Mouse (Mus musculus): ENCODE measurements at regions not wholly inside any gene's neighbourhood (a gene's known extent, or its start where the extent isn't known, plus 50 kb on each side); places are given as distances from the start of the nearest gene placed in this dataset.

DNA sequence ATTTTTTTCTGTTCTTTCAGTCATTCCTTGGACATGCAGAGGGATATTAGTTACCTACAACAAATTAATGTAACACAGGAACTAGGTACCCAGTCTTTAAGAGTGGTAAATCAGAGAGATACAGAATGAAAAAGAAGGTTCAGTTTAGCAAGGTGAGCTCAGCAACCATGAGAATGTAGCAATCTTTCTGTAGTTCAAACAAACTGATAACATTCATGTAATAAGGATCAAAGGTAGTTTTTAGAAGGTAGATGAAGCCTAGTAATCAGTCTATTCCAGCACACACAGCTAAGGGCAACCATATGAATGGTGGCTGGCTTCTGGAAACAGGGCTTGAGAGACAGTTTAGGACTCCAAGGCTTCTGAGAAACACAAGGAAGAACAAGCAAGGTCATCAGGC lies 138.1 kb upstream of the Igf1 start:
- DNase-seq, result no peak
- intact Hi-C loops (cut with DNase I), result no loop called here

DNA sequence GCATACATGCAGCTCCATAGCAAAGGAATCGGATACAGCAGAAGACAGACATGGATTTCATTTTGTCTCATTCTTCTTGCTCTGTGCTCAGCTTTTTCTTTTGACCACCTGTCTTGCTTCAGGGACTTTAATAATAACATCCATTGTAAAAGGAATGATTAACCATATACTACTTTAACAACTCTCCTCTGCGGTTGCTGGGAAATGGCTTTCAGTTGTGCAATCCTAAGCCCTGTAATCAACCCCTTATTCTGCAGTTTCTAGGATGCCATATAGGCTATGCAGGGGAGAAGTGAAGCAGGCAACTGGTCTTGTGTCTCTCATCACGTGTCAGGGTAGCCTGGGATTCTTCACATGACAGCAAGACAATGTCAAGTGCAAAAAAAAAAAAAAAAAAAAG lies 135.8 kb upstream of the Igf1 start:
- intact Hi-C loops (cut with DNase I), result no loop called here
- DNase-seq, result no peak

DNA sequence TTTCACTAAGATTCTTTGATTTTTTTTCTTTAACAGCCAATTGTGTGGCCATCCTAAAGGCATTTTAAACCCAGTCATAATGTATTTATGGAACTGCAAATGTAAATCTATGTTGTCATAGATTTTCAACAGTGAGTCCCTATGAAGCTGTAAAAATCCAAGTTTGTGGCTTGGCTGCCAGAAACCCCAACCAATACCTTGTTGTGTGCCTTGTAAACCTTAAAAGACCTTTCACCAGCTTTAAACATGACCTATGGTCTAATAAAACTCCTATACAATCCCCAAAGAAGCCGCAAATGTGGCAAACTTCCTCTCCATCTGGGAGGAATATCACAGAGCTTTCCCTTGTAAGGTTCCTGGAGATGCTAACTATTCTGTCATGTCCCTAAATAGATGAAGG lies 125.4 kb upstream of the Igf1 start:
- intact Hi-C loops (cut with DNase I), result no loop called here
- no peak for DNase-seq

DNA sequence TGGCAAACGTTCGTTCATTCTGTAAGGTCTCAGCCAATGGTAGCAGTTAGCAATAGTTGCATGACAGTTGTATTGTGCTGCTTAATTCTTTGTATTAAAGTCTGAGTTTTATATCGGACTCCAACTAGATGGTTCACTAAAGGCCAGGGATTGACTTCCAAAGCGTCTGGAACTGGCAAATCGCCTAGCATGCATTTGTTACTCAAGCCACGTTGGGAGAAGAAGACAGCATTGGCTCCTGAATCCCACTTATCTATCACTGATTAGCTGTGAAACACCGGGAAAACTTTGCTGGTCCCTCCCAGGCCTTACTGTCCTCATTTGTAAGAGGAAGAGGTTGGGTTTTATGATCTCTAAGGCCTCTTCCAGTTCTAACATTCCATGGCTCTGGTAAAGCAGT lies 124.8 kb upstream of the Igf1 start:
- no peak for DNase-seq

DNA sequence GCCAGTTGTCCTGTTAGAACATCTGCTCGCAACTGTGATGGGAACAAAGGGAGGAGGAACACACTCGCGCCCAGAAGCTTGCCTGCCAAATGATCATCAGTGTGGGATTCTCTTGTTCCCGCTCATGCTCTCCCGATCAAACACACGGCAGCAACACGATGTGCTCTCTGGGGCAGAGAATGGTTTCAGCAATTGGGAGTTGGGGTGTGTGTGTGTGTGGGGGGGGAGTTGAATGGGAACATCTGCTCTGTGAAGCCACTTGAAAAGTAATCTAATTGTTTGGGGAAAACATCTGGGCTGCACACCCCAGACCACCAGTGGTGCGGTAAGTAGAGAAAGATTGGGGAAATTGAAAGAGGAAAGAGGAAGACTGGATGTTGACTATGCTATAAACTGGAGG lies 117.7 kb upstream of the Igf1 start:
- DNase-seq, result peak; percentile 6 to 17
- intact Hi-C loops (cut with DNase I), result no loop called here

More for the DNA sequence above, 124.8 kb upstream of the Igf1 start:
- intact Hi-C loops (cut with DNase I), result no loop called here

DNA sequence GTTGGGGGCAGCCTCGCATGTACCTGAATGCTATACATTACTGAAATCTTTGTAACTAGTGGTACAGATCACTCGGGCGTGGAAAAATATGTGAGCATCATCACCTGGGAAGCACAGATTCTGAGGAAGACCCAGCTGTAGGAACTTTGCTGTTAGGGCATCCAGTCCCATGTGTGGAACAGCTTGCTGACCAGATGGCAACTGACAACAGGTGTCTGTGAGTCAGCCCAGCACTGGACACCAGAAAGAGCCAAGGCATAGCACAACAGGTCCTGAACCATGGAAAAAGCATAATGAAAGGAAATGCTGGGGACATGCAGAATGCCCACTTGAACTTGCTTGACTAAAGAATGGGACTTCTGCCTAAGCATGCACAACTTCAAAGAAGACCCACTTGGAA lies 115.3 kb upstream of the Igf1 start:
- intact Hi-C loops (cut with DNase I), result no loop called here
- DNase-seq, result no peak

DNA sequence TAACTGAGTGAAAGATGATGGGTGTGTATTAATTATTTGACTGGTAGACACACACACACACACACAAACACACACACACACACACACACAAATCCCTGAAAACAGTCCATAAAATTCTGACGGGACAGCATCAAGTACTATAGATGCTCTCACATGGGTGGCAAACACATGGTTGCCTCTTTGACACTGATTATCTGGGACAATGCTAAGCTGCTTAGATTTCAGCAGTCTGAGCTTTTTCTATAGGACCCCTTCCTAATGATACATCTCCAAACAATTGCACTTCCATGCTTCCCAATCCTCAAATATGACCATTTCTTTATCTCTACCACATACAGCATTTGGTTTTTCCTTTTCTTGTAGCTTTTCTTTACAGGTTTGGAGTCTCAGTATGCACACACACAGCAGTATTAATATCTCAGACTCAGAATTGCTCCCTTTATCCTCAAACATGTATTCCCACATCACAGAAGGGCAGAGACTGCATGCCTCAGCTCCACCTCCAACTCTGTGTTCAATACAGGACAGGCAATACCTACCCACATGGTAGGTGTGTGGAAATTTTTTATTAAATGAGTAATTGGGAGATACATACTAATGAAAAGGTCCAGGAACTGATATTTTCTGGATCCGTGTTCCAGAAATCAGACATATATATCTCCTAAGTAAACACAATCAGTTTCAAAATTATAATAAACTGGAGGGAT lies 110.1 kb upstream of the Igf1 start:
- intact Hi-C loops (cut with DNase I), result no loop called here

DNA sequence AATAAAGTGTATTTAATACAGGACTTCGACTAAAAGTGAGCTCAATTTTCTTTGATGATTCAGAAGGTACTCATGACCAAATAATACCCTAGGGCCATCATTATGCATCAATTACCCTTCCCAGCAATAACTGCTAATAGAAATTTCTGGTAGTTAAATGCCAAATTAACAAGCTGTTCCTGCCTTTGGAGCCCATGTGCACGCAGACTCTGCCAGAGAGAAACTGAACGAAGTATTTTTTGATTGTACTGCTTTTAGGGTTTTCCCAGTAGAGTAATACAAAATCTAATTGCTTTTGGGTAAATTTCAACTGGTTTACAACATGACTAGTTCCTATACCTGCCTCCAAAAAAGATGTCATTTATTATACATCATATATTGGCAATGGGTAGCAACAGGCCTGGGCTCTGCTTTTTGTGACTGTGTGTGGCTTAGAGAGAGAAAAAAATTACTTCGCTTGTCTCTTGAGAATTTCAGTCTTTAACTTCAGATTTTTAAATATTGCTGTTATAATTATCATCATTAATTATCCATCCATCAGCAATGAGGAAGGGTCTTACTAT lies 109.4 kb upstream of the Igf1 start:
- intact Hi-C loops (cut with DNase I), result no loop called here
- DNase-seq, result no peak

More for the DNA sequence above, 110.1 kb upstream of the Igf1 start:
- DNase-seq, result no peak

DNA sequence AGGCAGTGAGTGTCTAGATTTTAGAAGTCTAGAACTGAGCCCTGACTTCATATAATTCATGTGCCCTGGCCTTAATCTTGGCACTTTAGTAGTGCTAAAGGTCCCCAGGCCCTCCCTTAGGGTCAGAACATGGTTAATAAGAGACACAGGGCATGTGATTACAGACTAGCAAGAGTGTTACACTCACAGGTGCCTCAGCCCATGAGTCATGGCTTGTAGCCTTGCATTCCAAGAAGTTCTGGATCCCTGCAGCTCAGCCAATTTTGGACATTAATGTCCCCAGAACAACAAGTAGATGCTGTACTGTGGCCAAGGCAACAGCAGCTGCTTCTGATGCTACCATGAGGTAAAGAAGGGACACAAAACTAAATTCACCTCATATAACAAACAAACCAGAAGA lies 107.7 kb upstream of the Igf1 start:
- DNase-seq, result no peak
- intact Hi-C loops (cut with DNase I), result no loop called here

DNA sequence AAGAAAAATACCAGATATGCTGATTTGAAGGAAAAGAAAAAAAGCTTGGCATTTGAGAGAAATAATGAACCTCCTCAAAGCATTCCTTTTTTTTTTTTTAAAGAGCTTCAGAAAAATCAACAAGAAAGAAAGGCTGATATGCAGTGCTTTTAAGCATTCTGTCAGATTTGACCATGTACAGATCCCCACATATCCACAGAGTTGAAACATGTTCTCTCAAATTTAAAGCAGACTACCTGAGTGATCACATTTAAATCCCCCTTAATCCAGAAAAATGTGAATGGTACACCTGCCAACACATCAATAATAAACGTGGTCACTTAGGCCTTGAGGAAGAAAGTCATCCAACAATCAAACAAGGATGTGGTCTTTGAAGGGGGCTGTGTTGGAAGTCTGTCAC lies 107.1 kb upstream of the Igf1 start:
- no peak for DNase-seq
- intact Hi-C loops (cut with DNase I), result no loop called here

DNA sequence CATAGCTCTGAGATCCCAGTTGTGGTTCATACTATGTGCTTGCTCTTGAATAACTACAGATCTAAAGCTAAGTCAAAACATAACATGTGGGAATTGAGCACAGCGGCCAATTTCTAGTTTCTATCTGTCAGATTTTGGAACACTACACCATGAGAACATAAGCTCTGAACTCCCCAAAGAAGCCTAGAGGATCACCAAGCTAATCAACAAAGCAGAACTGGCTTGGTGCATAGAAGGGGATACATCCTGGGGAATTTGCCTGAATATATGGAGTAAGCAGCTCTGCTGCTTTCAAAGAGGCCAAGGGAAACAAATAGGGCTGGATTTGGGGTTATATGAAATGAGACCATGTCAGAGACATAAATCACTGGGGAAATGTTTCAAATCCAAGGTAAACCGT lies 105.9 kb upstream of the Igf1 start:
- intact Hi-C loops (cut with DNase I), result no loop called here
- no peak for DNase-seq

DNA sequence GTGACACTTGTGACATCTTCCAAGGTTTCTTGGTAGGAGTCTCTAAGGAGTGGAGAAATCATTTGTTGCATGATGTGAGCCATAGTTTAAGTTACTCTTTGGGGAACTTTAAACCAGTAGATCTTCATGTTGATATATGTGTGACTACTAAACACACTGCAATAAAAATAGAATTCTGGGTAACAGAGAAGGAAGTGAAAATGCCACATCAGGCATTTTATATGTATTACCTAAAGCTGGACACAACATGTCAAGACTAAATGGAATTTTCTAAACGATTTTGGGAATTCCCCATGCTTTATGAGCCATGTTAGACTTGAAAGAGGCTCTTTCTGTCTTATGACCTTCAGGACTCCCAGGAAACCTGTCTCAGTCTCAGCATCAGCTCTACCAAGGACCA lies 104.6 kb upstream of the Igf1 start:
- intact Hi-C loops (cut with DNase I), result no loop called here
- no peak for DNase-seq

DNA sequence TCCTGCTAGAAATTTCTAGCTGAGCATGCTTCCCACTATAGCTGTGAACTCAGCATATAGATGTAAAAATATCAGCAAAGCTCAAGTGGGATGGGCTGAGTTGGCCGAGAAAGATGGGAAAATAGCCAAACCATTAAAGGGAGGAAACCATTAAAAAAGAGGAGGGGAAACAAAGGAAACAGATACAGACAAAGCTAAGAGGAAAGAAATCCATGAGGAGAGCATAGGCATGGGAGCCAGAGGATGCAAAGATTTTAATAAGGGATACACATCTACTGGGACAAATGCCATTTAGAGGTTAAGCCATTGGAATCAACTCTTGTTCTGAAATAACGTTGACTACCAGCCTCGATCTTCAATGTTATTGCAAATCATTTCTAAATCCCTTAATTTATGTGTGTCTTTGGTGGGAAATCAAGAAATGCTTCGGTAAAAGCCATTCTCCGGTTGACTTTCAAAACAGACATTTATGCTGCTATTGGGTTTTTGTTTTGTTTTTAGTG lies 96.5 kb upstream of the Igf1 start:
- intact Hi-C loops (cut with DNase I), result no loop called here

DNA sequence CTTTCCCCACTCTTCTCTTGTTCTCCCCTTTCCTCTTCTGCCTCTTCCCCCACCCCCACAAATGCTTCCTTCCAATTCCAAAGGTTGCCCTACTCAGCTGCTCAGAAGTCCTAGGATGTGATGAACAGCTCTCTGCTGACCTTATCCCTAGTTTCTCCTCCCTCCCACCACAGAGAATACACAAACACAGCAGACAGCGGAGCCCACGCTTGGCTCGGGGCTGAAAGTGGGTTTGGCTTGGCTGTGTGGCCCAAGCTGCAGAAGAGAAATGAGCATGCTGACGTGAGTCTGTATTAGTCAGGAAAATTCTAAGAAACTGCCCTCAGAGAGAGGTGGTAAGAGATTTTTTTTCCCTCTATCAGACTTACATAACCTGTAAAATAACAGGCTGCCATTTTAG lies 70.5 kb upstream of the Igf1 start:
- intact Hi-C loops (cut with DNase I), result no loop called here
- DNase-seq, result peak; percentile 44 to 55

More for the DNA sequence above, 96.5 kb upstream of the Igf1 start:
- no peak for DNase-seq

DNA sequence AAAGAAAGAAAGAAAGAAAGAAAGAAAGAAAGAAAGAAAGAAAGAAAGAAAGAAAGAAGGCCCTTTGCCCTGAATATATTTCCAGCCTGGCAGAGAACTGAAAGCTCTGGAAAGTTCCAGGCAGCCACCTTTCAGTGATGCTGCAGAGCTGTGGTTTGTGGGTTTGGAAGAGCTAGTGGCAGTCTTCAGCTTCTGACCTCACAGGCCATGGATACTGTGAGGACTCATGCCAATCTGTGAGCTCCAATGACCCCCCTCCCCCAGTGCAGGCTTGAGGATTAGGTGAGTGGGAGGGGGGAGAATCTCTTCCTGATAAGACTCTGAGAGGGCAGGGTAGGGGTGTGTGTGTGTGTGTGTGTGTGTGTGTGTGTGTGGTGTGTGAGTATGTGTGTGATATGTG lies 65.7 kb upstream of the Igf1 start:
- intact Hi-C loops (cut with DNase I), result no loop called here
- no peak for DNase-seq

DNA sequence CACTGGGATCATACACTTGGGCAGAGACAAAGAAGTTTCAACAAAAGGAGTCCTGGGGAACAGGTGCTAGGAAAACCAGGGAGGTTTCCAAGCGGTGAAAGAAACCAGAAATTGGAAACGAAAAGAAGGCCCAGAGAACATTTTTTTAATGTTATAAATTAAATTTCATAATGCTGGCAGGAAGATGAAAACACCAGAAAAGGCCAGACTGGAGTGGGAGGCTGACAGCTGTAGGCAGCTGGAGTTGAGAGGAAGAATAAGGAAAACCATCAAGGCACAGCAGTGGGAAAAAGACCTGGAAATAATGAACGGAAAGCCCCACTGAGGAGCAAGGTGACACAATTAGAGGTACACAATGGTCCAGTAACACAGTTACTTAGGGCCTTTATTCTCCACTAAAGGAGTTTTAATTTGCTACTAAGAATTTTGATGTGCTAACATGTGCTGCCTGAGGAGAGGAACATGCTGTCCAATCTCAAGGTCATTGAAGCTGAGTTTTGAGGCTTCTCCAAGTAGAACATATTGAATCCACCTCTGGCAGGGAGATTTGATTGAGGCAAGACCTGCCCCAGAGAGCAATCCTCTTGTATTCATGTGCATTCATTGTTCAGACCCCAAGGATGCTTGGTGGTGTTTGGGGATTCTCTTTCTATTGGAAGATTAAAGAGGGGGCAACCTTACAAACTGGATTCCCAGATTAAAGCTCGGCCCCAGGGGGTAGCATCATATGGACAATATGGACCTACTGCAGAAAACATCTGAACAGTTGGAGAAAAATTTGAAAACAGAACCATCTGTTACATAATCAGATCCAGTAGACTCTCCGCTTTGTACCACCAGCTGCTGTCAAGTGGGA lies 53.9 kb upstream of the Igf1 start:
- DNase-seq, result peak in 1 of 2 experiments; percentile 48
- intact Hi-C loops (cut with DNase I), result no loop called here

DNA sequence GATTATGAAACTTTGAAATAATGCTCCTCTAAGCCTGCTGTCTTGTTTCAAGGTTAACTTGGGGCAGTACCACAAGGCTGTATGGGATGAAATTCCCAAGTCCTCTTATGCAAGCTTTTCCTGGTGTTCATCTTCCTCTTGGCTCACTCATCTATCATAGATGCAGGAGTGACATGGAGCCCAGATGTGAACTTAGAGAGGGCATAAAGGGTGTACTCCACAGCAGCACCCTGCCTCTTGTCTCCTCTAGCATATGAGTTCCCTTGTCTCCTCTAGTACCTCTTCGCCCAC lies 53.3 kb upstream of the Igf1 start:
- no peak for DNase-seq
- intact Hi-C loops (cut with DNase I), result no loop called here

Data from heart, postnatal 36 days (tissue).